Mouse (Mus musculus): ENCODE data around the gene Snx32.

The Snx32 gene

GRCm38 (mm10) chr19:5480016-5480415, 30.3 kb downstream of the Snx32 start:
- DNase-seq = peak in 1 of 2 experiments; percentile 9

- DNase-seq = peak in 1 of 2 experiments; percentile 3
Observed at GRCm38 (mm10) chr19:5477668-5478300, 32.6 kb downstream of the Snx32 start.

GRCm38 (mm10) chr19:5477004-5477667, 33.2 kb downstream of the Snx32 start:
- no peak for DNase-seq

- DNase-seq = peak; percentile 44 to 58
Observed at GRCm38 (mm10) chr19:5475069-5475714, 35.1 kb downstream of the Snx32 start.

GRCm38 (mm10) chr19:5474281-5475068, 35.9 kb downstream of the Snx32 start:
- DNase-seq = peak in 1 of 2 experiments; percentile 69

- peak in 1 of 2 experiments; percentile 68 for DNase-seq
Observed at GRCm38 (mm10) chr19:5473720-5474119, 36.6 kb downstream of the Snx32 start, which contains the start of gene Efemp2. TSS of gene Efemp2 (plus strand) at chr19:5473954.

- no peak for DNase-seq
Observed at GRCm38 (mm10) chr19:5472857-5473256, 37.5 kb downstream of the Snx32 start.

GRCm38 (mm10) chr19:5471846-5472245, 38.5 kb downstream of the Snx32 start:
- no peak for DNase-seq

GRCm38 (mm10) chr19:5468374-5468773, 42.0 kb downstream of the Snx32 start, which contains the start of gene Ctsw:
TSS of gene Ctsw (minus strand) at chr19:5468507.
- no peak for DNase-seq

GRCm38 (mm10) chr19:5466916-5467500, 43.3 kb downstream of the Snx32 start:
- no peak for DNase-seq

GRCm38 (mm10) chr19:5465037-5465436, 45.3 kb downstream of the Snx32 start:
- DNase-seq = no peak

- DNase-seq = peak; percentile 67 to 69
Observed at GRCm38 (mm10) chr19:5463791-5464562, 46.4 kb downstream of the Snx32 start.

GRCm38 (mm10) chr19:5463212-5463611, 47.1 kb downstream of the Snx32 start:
- no peak for DNase-seq

- no peak for DNase-seq
Observed at GRCm38 (mm10) chr19:5461411-5461810, 48.9 kb downstream of the Snx32 start.

- peak; percentile 86 to 87 for DNase-seq
Observed at GRCm38 (mm10) chr19:5460465-5460911, 49.9 kb downstream of the Snx32 start, which contains the start of gene Fibp. TSS of gene Fibp (plus strand) at chr19:5460615.

- DNase-seq = no peak
Observed at GRCm38 (mm10) chr19:5459896-5460295, 50.4 kb downstream of the Snx32 start.

GRCm38 (mm10) chr19:5459019-5459418, 51.3 kb downstream of the Snx32 start:
- no peak for DNase-seq

- DNase-seq = peak in 1 of 2 experiments; percentile 37
Observed at GRCm38 (mm10) chr19:5457746-5458442, 52.4 kb downstream of the Snx32 start, which contains the start of gene Ccdc85b. TSS of gene Ccdc85b (minus strand) at chr19:5457894.

- peak; percentile 98 to 99 for DNase-seq
Observed at GRCm38 (mm10) chr19:5456922-5457745, 53.2 kb downstream of the Snx32 start.
